Mouse (Mus musculus) heart, postnatal 0 days (tissue): Measurements from ENCODE around the gene Slc35b2. TPM values are rescaled to one million over a fixed set of nuclear protein-coding genes. Genes with fewer than 3 reads are reported as not detected.
A peak's percentile ranks its signal among the peaks of the same experiment; 100 is the strongest.

Experiments used
- ATAC-seq: fragments of 200-750 bp; cut with Nextera tagmentation; 2 replicates; pipeline ENCODE4 v1.8.0; 2017; ENCODE audit warnings: low read depth, moderate number of reproducible peaks, moderate library complexity; ENCODE audit not compliant: insufficient read depth
- DNase-seq: peaks from one replicate; pipeline ENCODE4 v3.0.0-alpha.2; 2016; ENCODE audit warnings: low spot score
- H3K27ac ChIP-seq: fragments of 300-500 bp; sonication (generic); 2 replicates; pipeline ENCODE4 v1.5.1; 2014; ENCODE audit warnings: low read depth, mild to moderate bottlenecking
- H3K27me3 ChIP-seq: fragments of 300-500 bp; sonication (generic); 2 replicates; pipeline ENCODE4 v1.6.1; 2014; ENCODE audit warnings: low read length, mixed read lengths; ENCODE audit not compliant: control insufficient read depth, insufficient read depth
- H3K36me3 ChIP-seq: fragments of 300-500 bp; sonication (generic); replicated peaks from 2 replicates; pipeline ENCODE4 v1.6.1; 2014; ENCODE audit warnings: low read length, mixed read lengths; ENCODE audit not compliant: control insufficient read depth, insufficient read depth
- H3K4me1 ChIP-seq: fragments of 300-500 bp; sonication (generic); 2 replicates; pipeline ENCODE4 v1.6.1; 2014; ENCODE audit warnings: antibody characterized with exemption; ENCODE audit not compliant: control insufficient read depth, insufficient read depth
- H3K4me2 ChIP-seq: fragments of 300-500 bp; sonication (generic); 2 replicates; pipeline ENCODE4 v1.6.1; 2014; ENCODE audit warnings: low read depth, mild to moderate bottlenecking, low read length, moderate library complexity
- H3K4me3 ChIP-seq: fragments of 300-500 bp; sonication (generic); 2 replicates; pipeline ENCODE4 v1.5.1; 2014; ENCODE audit warnings: low read depth, low read length
- H3K9ac ChIP-seq: fragments of 300-500 bp; sonication (generic); replicated peaks from 2 replicates; pipeline ENCODE4 v1.6.1; 2014; ENCODE audit warnings: low read depth, low read length, mixed read lengths
- H3K9me3 ChIP-seq: fragments of 300-500 bp; sonication (generic); replicated peaks from 2 replicates; pipeline ENCODE4 v1.6.1; 2016; ENCODE audit warnings: low read length; ENCODE audit not compliant: control insufficient read depth
- CTCF ChIP-seq: IDR thresholded peaks from 2 replicates; pipeline ENCODE4 v1.5.1; 2016; ENCODE audit warnings: antibody characterized with exemption, control low read depth, low read depth
- EP300 ChIP-seq: IDR thresholded peaks from 2 replicates; pipeline ENCODE4 v1.6.1; 2016; ENCODE audit warnings: antibody characterized with exemption, low read depth
- WGBS: fragments of 180-500 bp; shearing (Covaris S2); extraction: QIAGEN DNeasy Blood & Tissue Kit; methylation state at CpG from one replicate; pipeline ENCODE4 v1.1.7; 2014; 5-methylcytosine and 5-hydroxymethylcytosine counted together
- polyA plus RNA-seq: library from polyadenylated mRNA; unstranded; fragments of >200 nt; fragmentation: Nextera tagmentation; extraction: Ambion mirVana; gene quantifications from 2 replicates; pipeline ENCODE4 v1.2.1, GENCODE M21; 2015
- total RNA-seq: library from RNA; depleted of rRNA; stranded (reverse); fragments of >200 nt; gene quantifications from 2 replicates; pipeline ENCODE4 v1.2.3, GENCODE M21; 2014; ENCODE audit warnings: low replicate concordance

Slc35b2 gene
- total and polyA plus RNA-seq, 2 experiments from 2014 or later = 64.8 to 137 TPM

- Histone ChIP-seq H3K27ac (no peak overlapping the region), H3K4me2 (peak overlapping the region; percentile 99; the same call in 1 of the 2 replicates), H3K36me3 (no peaks in the 10 kb centered on the region), H3K9me3 (no peaks in the 10 kb centered on the region), H3K9ac (no peak overlapping the region), H3K4me3 (no peak overlapping the region), H3K27me3 (peaks cover 63% of the 10 kb centered on the region), H3K4me1 (peaks cover 16% of the 10 kb centered on the region)
- 36% methylated on average over 5 of the region's 5 CpGs for WGBS
- ATAC-seq (no peak), DNase-seq (no peak)
- TF ChIP-seq CTCF (no peak), EP300 (no peak)
Measured at GRCm38 (mm10) chr17:45550253-45550652, 13.4 kb upstream of the Slc35b2 start.

GRCm38 (mm10) chr17:45551249-45551796, 12.4 kb upstream of the Slc35b2 start:
- H3K4me1 ChIP-seq = peaks cover 16% of the 10 kb centered on the region; the same call in 1 of the 2 replicates
- peaks cover 52% of the 10 kb centered on the region for H3K27me3 ChIP-seq
- DNase-seq = no peak
- 63% methylated on average over 7 of the region's 7 CpGs for WGBS
- H3K4me2 ChIP-seq = no peak overlapping the region
- H3K4me3 ChIP-seq = no peak overlapping the region
- no peaks in the 10 kb centered on the region for H3K36me3 ChIP-seq
- ATAC-seq = no peak
- no peak overlapping the region for H3K27ac ChIP-seq
- no peaks in the 10 kb centered on the region for H3K9me3 ChIP-seq
- TF ChIP-seq EP300 = no peak
- no peak for TF ChIP-seq CTCF
- H3K9ac ChIP-seq = no peak overlapping the region

GRCm38 (mm10) chr17:45551816-45552451, 11.7 kb upstream of the Slc35b2 start:
- no peak overlapping the region for H3K9ac ChIP-seq
- no peaks in the 10 kb centered on the region for H3K9me3 ChIP-seq
- no peaks in the 10 kb centered on the region for H3K36me3 ChIP-seq
- no peak overlapping the region for H3K4me3 ChIP-seq
- TF ChIP-seq EP300 (no peak), CTCF (peak; percentile 88)
- DNase-seq = peak; percentile 68
- ATAC-seq = peak; percentile 52; the same call in 1 of the 2 replicates
- peaks cover 16% of the 10 kb centered on the region; the same call in 1 of the 2 replicates for H3K4me1 ChIP-seq
- H3K27ac ChIP-seq = no peak overlapping the region
- H3K4me2 ChIP-seq = no peak overlapping the region
- peaks cover 52% of the 10 kb centered on the region for H3K27me3 ChIP-seq
- 4% methylated on average over 8 of the region's 8 CpGs for WGBS

GRCm38 (mm10) chr17:45553065-45553464, 10.6 kb upstream of the Slc35b2 start:
- DNase-seq (no peak), ATAC-seq (no peak)
- peaks cover 46% of the 10 kb centered on the region for H3K27me3 ChIP-seq
- no peak overlapping the region for H3K4me2 ChIP-seq
- H3K4me1 ChIP-seq = peaks cover 16% of the 10 kb centered on the region; the same call in 1 of the 2 replicates
- no peaks in the 10 kb centered on the region for H3K36me3 ChIP-seq
- no peaks in the 10 kb centered on the region for H3K9me3 ChIP-seq
- TF ChIP-seq EP300 (no peak), CTCF (no peak)
- no peak overlapping the region for H3K4me3 ChIP-seq
- H3K9ac ChIP-seq = no peak overlapping the region
- no peak overlapping the region for H3K27ac ChIP-seq
- WGBS = 68% methylated on average over 3 of the region's 3 CpGs

GRCm38 (mm10) chr17:45554420-45554819, 9.3 kb upstream of the Slc35b2 start:
- WGBS = 32% methylated on average over 1 of the region's 1 CpGs
- Histone ChIP-seq H3K9ac (no peak overlapping the region), H3K4me1 (peaks cover 9% of the 10 kb centered on the region; the same call in 1 of the 2 replicates), H3K36me3 (no peaks in the 10 kb centered on the region), H3K27me3 (peaks cover 32% of the 10 kb centered on the region), H3K9me3 (no peaks in the 10 kb centered on the region), H3K4me3 (no peak overlapping the region), H3K27ac (no peak overlapping the region), H3K4me2 (no peak overlapping the region)
- DNase-seq = no peak
- TF ChIP-seq EP300 = no peak
- TF ChIP-seq CTCF = no peak
- ATAC-seq = no peak
